Mouse (Mus musculus): ENCODE results near the gene Dennd5b.
"Not testable (repeated sequence)": the region's sequence is repeated elsewhere in the genome, so short reads cannot be mapped to it uniquely, and the experiment has no call there.

The Dennd5b gene

DNA sequence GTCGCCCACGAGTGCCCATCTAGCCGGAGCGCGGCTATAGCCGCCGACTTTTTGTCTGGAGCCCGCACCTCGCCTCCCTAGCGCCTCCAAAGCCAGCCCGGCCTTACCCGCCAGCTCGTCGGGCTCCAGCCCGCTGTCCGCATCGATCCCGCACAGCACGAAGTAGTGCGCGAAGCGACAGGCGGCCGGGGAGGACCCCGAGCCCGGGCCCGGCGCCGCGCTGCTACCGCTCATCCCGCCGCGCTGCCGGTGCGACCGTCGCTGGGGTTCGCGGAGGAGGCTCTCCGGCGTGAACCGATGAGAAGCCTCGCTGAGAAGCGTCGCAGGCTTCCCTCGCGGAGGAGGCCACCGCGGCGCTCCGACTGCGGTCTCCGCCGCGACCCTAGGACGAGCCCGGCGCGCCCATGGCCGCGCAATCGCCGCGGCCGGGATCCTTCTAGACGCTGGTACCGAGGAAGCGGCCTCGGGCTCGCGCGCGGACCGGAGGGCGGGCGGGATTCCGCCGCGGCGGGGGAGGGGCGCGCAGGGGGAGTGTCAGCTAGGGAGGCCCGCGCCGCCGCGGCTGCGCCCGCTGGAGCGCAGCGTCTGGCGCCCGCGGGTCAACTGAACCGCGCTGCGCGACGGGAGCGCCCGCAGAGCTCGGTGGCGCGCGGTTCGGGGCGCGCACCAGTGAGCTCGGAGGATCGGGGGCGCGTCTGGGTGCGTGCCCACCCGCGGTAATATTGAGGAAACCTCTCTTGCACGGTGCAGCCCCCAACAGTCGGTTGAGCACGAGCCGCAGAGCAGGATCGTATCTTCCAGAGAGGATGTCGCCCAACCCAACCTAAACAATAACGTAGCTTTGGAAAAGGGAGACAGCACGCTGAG, at the start of gene Dennd5b:
TSS of gene Dennd5b (minus strand) at position 605 of the 867 bp plus-strand sequence.
- DNase-seq = peak; percentile 79

GRCm38 (mm10) chr6:149148436-149149229, 47.2 kb upstream of the Dennd5b start:
- DNase-seq = no peak

DNA sequence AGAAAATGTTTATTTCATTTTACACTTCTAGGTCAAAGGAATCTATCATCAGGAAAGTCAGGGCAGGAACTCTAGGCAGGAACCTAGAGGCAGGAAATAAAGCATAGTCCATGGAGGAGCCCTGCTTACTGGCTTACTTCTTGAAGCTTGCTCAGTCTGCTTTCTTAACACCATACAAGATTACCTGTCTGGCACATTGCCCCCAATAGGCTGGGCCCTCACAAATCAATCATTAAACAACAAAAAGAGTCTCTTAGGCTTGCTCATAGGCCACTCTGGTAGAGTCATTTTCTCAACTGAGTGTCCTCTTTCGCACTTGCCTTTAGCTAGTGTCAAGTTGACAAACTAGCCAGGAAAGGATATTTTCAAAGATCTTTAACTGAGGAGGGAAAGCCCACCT, 43.7 kb upstream of the Dennd5b start:
- no peak for DNase-seq

DNA sequence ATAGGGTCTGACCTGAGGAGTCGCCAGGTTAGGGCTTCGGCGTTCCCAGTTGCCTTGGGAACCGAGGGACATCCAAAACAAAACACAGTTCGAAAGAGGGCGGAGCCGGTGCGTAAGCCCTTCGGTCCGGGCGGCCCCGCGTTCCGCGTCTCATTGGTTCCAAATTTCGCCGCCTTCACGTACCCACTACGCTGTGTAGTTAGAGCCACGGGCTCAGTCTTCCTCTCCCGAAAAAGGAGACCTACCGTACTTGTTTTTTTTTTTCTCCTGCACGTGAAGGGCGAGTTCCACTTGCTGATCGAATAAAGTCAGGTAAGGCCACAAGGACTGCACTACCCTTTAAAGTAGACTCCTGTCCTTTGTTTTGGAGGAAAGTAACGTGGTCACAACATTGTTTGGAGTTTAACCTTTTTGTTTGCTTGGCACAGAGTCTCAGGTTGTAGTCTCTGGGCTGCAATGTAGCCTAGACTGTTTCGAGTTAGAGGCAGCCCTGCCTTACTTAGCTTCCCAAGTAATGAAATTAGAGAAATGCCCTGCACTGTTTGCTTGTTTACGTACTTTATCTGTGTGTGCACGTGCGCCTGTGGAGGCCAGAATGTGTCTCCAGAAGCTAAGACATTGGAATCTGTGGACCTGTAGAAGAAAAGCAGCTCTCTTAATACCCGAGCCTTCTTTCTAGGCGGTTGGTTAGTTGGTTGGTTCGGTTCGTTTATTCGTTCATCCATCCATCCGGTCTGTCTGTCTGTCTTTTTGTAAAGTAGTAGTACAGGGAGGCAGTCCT, 40.1 kb upstream of the Dennd5b start:
- DNase-seq = peak; percentile 73

DNA sequence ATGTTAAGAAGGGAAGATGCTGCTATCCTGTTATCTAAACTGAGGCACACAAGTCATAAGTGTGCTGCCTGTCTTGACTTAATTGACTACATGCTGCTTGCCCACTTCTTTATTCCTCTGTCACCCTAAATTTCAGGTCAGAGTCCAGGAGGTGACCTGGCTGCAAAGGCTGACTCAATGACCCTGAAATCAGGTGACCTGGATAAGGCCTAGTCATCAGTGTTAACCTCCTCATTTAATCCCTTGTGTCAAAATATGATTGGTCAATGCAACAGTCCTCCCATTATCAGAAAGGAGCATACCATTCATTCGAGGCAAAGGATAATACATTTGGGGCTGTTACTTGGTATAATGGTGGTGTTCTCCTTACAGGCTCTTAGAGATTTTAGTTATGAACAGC, 38.0 kb upstream of the Dennd5b start, which contains the start of gene Etfbkmt:
TSS of gene Etfbkmt (plus strand) at position 379 of the 400 bp plus-strand sequence.
- no peak for DNase-seq

DNA sequence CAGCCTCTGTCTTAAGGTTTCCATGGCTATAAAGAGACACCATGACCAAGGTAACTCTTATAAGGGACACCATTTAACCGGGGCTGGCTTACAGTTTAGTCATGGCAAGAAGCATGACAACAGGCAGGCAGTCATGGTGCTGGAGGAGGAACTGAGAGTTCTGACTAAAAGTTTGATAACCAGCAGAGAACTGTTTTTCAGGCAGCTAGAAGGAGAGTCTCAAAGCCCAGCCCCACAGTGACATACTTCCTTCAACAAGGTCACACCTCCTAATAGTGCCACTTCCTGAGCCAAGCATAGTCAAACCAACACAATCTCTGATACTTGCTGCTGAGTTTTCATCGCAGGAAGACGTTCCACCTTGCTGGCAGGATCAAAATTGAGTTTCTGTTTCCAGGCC, 37.5 kb upstream of the Dennd5b start:
- DNase-seq = no peak

DNA sequence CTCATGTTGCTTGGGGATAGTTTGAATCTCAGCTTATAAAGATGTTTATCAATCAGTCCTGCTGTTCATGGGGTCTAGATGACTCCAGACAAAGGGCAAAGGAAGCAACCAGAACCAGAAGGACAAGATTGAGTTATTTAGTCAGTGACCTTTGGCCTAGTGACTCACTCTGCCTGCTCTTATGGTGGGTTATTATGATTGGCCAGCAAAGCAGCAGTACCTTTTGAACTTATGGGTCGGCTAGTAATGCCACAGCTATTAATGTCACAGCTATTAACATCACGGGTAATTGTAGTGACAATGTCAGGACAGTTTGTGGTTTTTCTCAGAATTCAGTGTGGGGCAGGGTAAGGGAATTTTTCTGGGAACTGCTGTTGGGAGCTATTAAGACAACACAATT, 36.5 kb upstream of the Dennd5b start:
- no peak for DNase-seq

GRCm38 (mm10) chr6:149135631-149136030, 34.2 kb upstream of the Dennd5b start:
- DNase-seq = no peak

DNA sequence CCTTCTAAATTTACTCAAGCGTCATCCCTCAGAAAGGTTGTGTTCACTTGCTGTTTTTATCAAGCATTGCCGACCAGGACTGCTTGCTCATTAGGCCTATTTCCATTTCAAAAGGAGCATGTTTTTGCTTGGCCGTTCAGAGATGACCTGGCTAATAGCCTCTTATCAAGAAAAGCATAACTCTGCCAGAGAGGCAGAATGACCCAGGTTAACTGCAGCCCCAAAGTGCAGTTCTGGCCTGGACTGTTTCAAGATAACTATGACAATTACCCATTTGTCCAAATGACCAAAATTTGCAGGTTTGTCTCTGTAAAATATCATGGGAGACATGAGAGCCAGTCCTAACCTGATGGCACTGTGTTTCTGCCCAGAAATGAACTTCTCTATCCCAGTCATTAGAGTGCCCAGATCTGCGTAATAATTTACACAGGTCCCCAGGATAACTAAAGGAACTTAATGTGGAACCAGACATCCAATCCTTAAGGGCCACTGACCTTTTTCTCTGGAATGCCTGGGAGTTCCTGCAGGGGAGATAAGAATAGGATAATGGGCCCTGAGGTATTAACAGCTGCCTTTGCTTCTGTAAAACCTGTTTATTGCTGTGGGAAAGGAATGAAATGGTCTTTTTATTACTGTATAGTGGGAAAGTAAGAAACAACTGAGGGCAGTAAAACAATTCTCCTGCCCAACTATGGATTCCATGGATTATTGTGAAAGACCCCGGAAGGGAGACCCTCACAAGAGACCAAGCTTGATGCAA, 33.1 kb upstream of the Dennd5b start:
- DNase-seq = no peak

DNA sequence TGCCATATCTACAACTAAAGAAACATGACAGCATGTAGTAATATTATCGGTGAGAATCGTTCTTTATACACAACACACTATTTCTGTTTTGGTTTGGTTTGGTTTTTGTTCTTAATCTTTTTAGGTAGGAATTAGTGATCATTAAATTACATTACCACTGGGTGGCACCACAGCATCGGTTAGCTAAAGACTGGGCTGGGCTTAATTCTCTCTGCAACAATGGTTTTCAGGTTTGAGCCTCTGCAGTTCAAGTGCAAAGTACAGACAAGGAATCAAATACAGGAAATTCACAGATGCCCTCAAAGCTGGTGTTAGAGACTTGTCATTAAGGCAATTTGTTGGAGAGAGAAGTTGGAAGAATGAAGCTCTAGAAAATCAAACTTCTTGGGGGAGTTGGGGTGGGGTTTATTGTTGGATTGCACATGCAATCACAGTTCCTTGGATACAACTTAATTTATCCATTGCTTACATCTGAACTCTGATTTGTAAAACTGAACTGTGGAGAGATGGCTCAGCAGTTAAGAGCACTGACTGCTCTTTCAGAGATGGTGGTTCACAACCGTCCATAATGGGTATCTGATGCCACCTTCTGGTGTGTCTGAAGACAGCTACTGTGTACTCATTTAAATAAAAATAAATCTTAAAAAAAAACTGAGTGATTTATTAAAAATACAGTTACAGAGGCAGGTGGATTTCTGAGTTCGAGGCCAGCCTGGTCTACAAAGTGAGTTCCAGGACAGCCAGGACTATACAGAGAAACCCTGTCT, 31.0 kb upstream of the Dennd5b start:
- peak; percentile 9 for DNase-seq

DNA sequence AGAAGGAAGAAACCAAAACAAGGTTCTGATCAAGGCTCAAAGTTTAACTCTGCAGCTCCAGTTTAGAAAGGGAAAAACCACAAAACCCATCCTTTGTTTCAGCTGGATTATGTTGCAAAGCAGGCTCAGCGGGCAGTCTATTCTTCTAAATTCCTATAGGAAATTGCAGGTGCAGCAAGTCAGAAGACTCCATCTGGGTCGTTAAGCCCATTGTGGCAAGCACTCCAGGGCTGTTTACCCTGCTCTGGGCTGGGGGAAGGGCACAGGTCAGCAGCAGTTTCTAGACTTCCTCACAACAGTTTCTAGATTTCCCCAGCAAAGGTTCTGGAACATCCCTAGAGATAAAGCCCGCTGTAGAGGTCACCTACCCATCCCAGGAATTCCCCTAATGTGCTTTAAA, 29.6 kb upstream of the Dennd5b start:
- no peak for DNase-seq

- DNase-seq = not testable (repeated sequence)
Observed at GRCm38 (mm10) chr6:149129870-149130269, 28.4 kb upstream of the Dennd5b start, which contains the start of gene Gm10203. Gm10203 (plus strand) TSS chr6:149130170.

DNA sequence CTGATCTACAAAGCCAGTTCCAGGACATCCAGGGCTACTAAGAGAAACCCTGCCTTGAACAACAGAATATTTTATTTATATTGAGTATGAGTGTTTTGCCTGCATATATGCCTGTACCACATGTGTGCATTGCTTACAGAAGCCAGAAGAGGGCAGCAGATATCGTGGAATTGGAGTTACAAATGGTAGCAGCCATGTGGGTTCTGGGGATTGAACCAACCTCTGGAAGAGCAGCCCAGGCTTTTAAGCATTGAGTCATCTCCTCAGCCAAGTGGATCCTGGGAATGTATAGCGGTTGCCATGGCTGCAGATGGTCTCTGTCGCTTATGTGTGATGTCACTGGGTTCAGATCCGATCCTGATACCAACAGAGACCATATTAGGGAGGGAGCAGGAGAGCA, 25.2 kb upstream of the Dennd5b start:
- peak; percentile 11 for DNase-seq

DNA sequence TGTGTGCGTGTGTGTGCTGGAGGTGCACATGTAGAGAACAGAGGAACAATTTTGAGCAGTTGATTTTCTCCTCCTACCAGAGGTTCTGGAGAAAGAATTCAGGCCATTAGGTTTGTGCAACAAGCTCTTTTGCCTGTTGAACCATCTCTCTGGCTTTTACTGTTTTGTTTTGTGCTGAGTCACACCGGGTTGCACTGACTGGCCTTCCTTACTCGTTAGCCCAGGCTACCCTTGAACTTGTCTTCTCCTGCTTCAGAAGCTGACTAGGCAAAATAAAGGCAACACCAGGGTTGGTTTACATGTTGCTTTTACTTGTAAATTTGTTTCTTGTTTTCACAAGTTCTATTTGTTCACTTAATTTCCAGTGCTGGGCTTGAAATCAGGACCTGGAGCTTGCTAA, 21.6 kb upstream of the Dennd5b start:
- no peak for DNase-seq

DNA sequence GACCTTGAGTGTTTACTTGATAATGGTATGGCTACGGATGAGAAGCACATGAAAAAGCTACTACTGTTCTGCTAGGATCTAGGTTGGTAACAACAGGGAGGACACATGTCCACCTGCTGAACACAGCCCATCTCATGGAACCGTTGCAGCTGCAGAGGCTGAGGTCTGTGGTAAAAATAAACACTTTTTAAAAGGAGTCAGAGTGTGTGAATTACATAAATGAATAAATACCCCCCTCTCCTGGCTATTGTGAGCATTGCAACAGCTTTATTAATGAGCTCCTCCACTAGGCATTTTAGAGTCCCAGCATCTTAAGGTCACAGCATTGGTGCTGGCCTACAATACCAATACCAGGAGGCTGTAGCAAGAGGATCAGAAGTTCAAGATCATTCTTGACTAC, 18.4 kb upstream of the Dennd5b start:
- DNase-seq = peak; percentile 27

GRCm38 (mm10) chr6:149118935-149119334, 17.5 kb upstream of the Dennd5b start:
- DNase-seq = no peak

DNA sequence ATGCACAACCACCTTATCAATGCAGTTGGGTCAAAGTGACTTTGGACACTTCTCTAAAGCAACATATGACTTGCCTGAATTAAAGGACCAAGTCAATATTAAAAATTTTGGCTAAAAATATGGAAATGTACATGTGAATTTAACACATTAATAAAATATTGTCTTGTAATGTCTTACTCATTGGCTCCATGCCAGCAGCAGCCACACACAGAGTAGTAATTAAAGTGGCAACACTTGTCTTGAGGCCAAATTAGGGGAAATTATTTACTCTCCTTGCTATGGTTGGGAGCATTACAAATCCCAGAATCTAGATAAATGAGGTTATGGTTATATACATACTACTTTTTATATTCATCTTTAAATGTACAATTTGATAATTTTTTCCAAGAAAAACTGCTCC, 15.5 kb upstream of the Dennd5b start:
- DNase-seq = no peak

DNA sequence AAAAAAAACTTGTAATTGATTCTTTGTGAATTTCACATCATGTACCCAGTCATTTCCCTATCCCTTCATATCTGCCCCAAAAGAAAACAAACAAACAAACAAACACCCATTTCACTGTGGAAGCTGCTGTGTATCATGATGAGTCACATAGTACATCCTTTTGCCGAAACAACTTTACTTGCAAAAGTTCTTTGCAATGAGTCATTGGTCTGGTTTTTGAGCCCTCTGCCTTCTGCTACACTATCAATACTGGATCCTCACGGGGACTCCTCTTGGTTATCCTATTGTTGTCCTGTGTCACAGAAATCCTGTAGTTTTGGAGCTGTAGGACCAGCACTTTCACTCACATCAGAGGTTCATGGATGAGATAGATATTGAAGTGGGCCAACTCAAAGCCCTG, 7.4 kb upstream of the Dennd5b start:
- DNase-seq = no peak

GRCm38 (mm10) chr6:149107615-149108014, 6.1 kb upstream of the Dennd5b start:
- DNase-seq = no peak

DNA sequence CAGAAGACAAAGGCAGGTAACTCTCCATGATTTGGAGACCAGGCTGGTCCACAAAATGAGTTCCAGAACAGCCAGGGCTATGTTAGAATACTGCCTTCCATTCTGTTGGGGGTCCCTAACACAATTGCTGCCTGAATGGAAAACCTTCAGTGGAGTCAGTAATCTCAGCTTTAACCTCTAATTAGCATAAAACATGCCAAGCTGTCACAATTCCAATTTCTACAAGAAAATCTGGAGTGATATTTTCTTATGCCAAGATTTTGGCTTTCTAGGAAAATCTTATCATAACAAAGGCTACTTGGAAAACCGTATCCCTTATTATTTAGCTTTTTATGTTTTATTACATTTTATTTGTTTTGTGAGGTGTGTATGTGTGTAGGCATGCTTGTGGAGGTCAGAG, 2.0 kb upstream of the Dennd5b start:
- no peak for DNase-seq

GRCm38 (mm10) chr6:149101943-149102243, 413 bp upstream of the Dennd5b start:
- no peak for DNase-seq
